Mouse (Mus musculus): Measurements from ENCODE around the gene Tbc1d17. TPM values are rescaled to one million over a fixed set of nuclear protein-coding genes. Genes with fewer than 3 reads are reported as not detected.

The Tbc1d17 gene
- polyA plus RNA-seq, 1 experiment = 44.5 TPM

GRCm38 (mm10) chr7:44812651-44813325 lies 36.1 kb downstream of the Tbc1d17 start:
- Histone ChIP-seq H3K9me3 (no peaks in the 10 kb centered on the region), H3K36me3 (replicated peaks; ENCODE audit: low read length) (peaks cover 45% of the 10 kb centered on the region), H3K4me3 (replicated peaks) (peak overlapping the region; percentile 50), H3K4me1 (peaks cover 54% of the 10 kb centered on the region), H3K27me3 (replicated peaks) (no peaks in the 10 kb centered on the region)
- TF ChIP-seq GATA1 (IDR thresholded peaks at IDR 0.05; ENCODE audit: borderline replicate concordance, low read length) = no peak
- TF ChIP-seq FLI1 (IDR thresholded peaks at IDR 0.05; ENCODE audit: low read length) = no peak

GRCm38 (mm10) chr7:44810819-44811557 lies 37.9 kb downstream of the Tbc1d17 start:
- Histone ChIP-seq H3K4me3 (replicated peaks) (no peak overlapping the region), H3K4me1 (peaks cover 55% of the 10 kb centered on the region), H3K27me3 (replicated peaks) (peaks cover 4% of the 10 kb centered on the region), H3K36me3 (replicated peaks; ENCODE audit: low read length) (peaks cover 45% of the 10 kb centered on the region), H3K9me3 (no peaks in the 10 kb centered on the region)
- TF ChIP-seq FLI1 (IDR thresholded peaks at IDR 0.05; ENCODE audit: low read length) = no peak
- TF ChIP-seq GATA1 (IDR thresholded peaks at IDR 0.05; ENCODE audit: borderline replicate concordance, low read length) = no peak

- no peak for TF ChIP-seq GATA1 (IDR thresholded peaks at IDR 0.05; ENCODE audit: borderline replicate concordance, low read length)
- TF ChIP-seq FLI1 (IDR thresholded peaks at IDR 0.05; ENCODE audit: low read length) = no peak
- Histone ChIP-seq H3K36me3 (replicated peaks; ENCODE audit: low read length) (peaks cover 45% of the 10 kb centered on the region), H3K4me1 (peaks cover 52% of the 10 kb centered on the region), H3K27me3 (replicated peaks) (peaks cover 10% of the 10 kb centered on the region), H3K4me3 (replicated peaks) (no peak overlapping the region), H3K9me3 (no peaks in the 10 kb centered on the region)
Observed at GRCm38 (mm10) chr7:44810365-44810764, 38.5 kb downstream of the Tbc1d17 start.

- Histone ChIP-seq H3K4me3 (replicated peaks) (no peak overlapping the region), H3K36me3 (replicated peaks; ENCODE audit: low read length) (peaks cover 38% of the 10 kb centered on the region), H3K27me3 (replicated peaks) (peaks cover 17% of the 10 kb centered on the region), H3K9me3 (no peaks in the 10 kb centered on the region), H3K4me1 (peaks cover 43% of the 10 kb centered on the region)
- TF ChIP-seq FLI1 (IDR thresholded peaks at IDR 0.05; ENCODE audit: low read length) = no peak
- no peak for TF ChIP-seq GATA1 (IDR thresholded peaks at IDR 0.05; ENCODE audit: borderline replicate concordance, low read length)
Observed at GRCm38 (mm10) chr7:44809466-44809865, 39.4 kb downstream of the Tbc1d17 start.

- Histone ChIP-seq H3K4me3 (replicated peaks) (no peak overlapping the region), H3K27me3 (replicated peaks) (peaks cover 21% of the 10 kb centered on the region), H3K36me3 (replicated peaks; ENCODE audit: low read length) (peaks cover 33% of the 10 kb centered on the region), H3K4me1 (peaks cover 38% of the 10 kb centered on the region), H3K9me3 (no peaks in the 10 kb centered on the region)
- TF ChIP-seq FLI1 (IDR thresholded peaks at IDR 0.05; ENCODE audit: low read length) = no peak
- TF ChIP-seq GATA1 (IDR thresholded peaks at IDR 0.05; ENCODE audit: borderline replicate concordance, low read length) = no peak
Observed at GRCm38 (mm10) chr7:44808927-44809326, 40.0 kb downstream of the Tbc1d17 start.

GRCm38 (mm10) chr7:44792781-44793180 lies 56.1 kb downstream of the Tbc1d17 start:
- Histone ChIP-seq H3K4me1 (peaks cover 55% of the 10 kb centered on the region), H3K36me3 (replicated peaks; ENCODE audit: low read length) (no peaks in the 10 kb centered on the region), H3K4me3 (replicated peaks) (peak overlapping the region; percentile 75), H3K27me3 (replicated peaks) (peaks cover 15% of the 10 kb centered on the region), H3K9me3 (peaks cover 32% of the 10 kb centered on the region)
- TF ChIP-seq FLI1 (IDR thresholded peaks at IDR 0.05; ENCODE audit: low read length) (no peak), GATA1 (IDR thresholded peaks at IDR 0.05; ENCODE audit: borderline replicate concordance, low read length) (no peak)

GRCm38 (mm10) chr7:44790066-44790465 lies 58.8 kb downstream of the Tbc1d17 start:
- TF ChIP-seq GATA1 (IDR thresholded peaks at IDR 0.05; ENCODE audit: borderline replicate concordance, low read length) = no peak
- TF ChIP-seq FLI1 (IDR thresholded peaks at IDR 0.05; ENCODE audit: low read length) = no peak
- Histone ChIP-seq H3K9me3 (peaks cover 20% of the 10 kb centered on the region), H3K4me1 (peaks cover 62% of the 10 kb centered on the region), H3K36me3 (replicated peaks; ENCODE audit: low read length) (no peaks in the 10 kb centered on the region), H3K4me3 (replicated peaks) (no peak overlapping the region), H3K27me3 (replicated peaks) (peaks cover 27% of the 10 kb centered on the region)

GRCm38 (mm10) chr7:44789531-44789930 lies 59.3 kb downstream of the Tbc1d17 start:
- Histone ChIP-seq H3K4me3 (replicated peaks) (peak overlapping the region; percentile 64), H3K27me3 (replicated peaks) (peaks cover 27% of the 10 kb centered on the region), H3K4me1 (peaks cover 62% of the 10 kb centered on the region), H3K36me3 (replicated peaks; ENCODE audit: low read length) (no peaks in the 10 kb centered on the region), H3K9me3 (peaks cover 15% of the 10 kb centered on the region)
- TF ChIP-seq GATA1 (IDR thresholded peaks at IDR 0.05; ENCODE audit: borderline replicate concordance, low read length) = no peak
- TF ChIP-seq FLI1 (IDR thresholded peaks at IDR 0.05; ENCODE audit: low read length) = no peak

Other genes starting within 250 kb of the Tbc1d17 start
- 0.02 TPM in 1 of 2 replicates, not detected in the other for gene Myh14, start 178.2 kb downstream of the Tbc1d17 start, polyA plus RNA-seq (2012; ENCODE audit: insufficient read depth, low replicate concordance)
- not detected in 2 replicates for gene Izumo2, start 140.3 kb downstream of the Tbc1d17 start, polyA plus RNA-seq (2012; ENCODE audit: insufficient read depth, low replicate concordance)
- 63.8 and 68.6 TPM in 2 replicates for gene Vrk3, start 100.7 kb downstream of the Tbc1d17 start, polyA plus RNA-seq (2012; ENCODE audit: insufficient read depth, low replicate concordance)
- gene Zfp473, start 98.0 kb downstream of the Tbc1d17 start, polyA plus RNA-seq (2012; ENCODE audit: insufficient read depth, low replicate concordance) = 0.12 TPM in 1 of 2 replicates, not detected in the other
- gene Nup62, start 33.0 kb downstream of the Tbc1d17 start, polyA plus RNA-seq (2012; ENCODE audit: insufficient read depth, low replicate concordance) = 59.4 and 135 TPM in 2 replicates
- gene Il4i1, start 32.7 kb downstream of the Tbc1d17 start, polyA plus RNA-seq (2012; ENCODE audit: insufficient read depth, low replicate concordance) = 3.0 and 3.6 TPM in 2 replicates
- 279 and 321 TPM in 2 replicates for gene Atf5, start 32.4 kb downstream of the Tbc1d17 start, polyA plus RNA-seq (2012; ENCODE audit: insufficient read depth, low replicate concordance)
- gene Akt1s1, start 88 bp downstream of the Tbc1d17 start, polyA plus RNA-seq (2012; ENCODE audit: insufficient read depth, low replicate concordance) = 372 and 2,506 TPM in 2 replicates
- 30.0 and 36.4 TPM in 2 replicates for gene Pnkp, start 8.1 kb upstream of the Tbc1d17 start, polyA plus RNA-seq (2012; ENCODE audit: insufficient read depth, low replicate concordance)
- 191 and 368 TPM in 2 replicates for gene Ptov1, start 20.7 kb upstream of the Tbc1d17 start, polyA plus RNA-seq (2012; ENCODE audit: insufficient read depth, low replicate concordance)
- gene Med25, start 43.6 kb upstream of the Tbc1d17 start, polyA plus RNA-seq (2012; ENCODE audit: insufficient read depth, low replicate concordance) = 249 and 952 TPM in 2 replicates
- gene Fuz, start 47.0 kb upstream of the Tbc1d17 start, polyA plus RNA-seq (2012; ENCODE audit: insufficient read depth, low replicate concordance) = 69.9 and 126 TPM in 2 replicates
- 137 and 235 TPM in 2 replicates for gene Ap2a1, start 80.4 kb upstream of the Tbc1d17 start, polyA plus RNA-seq (2012; ENCODE audit: insufficient read depth, low replicate concordance)
- 0.62 TPM in 1 of 2 replicates, not detected in the other for gene Tsks, start 94.1 kb upstream of the Tbc1d17 start, polyA plus RNA-seq (2012; ENCODE audit: insufficient read depth, low replicate concordance)
- gene Cpt1c, start 125.8 kb upstream of the Tbc1d17 start, polyA plus RNA-seq (2012; ENCODE audit: insufficient read depth, low replicate concordance) = 0.82 TPM in 1 of 2 replicates, not detected in the other
- gene Prmt1, start 137.5 kb upstream of the Tbc1d17 start, polyA plus RNA-seq (2012; ENCODE audit: insufficient read depth, low replicate concordance) = 7.0 and 74.9 TPM in 2 replicates
- gene Irf3, start 148.6 kb upstream of the Tbc1d17 start, polyA plus RNA-seq (2012; ENCODE audit: insufficient read depth, low replicate concordance) = 44.2 and 87.0 TPM in 2 replicates
- gene Bcl2l12, start 149.6 kb upstream of the Tbc1d17 start, polyA plus RNA-seq (2012; ENCODE audit: insufficient read depth, low replicate concordance) = 44.7 and 73.7 TPM in 2 replicates
- gene Scaf1, start 167.3 kb upstream of the Tbc1d17 start, polyA plus RNA-seq (2012; ENCODE audit: insufficient read depth, low replicate concordance) = 219 and 387 TPM in 2 replicates
- 26.5 and 83.1 TPM in 2 replicates for gene Rras, start 168.9 kb upstream of the Tbc1d17 start, polyA plus RNA-seq (2012; ENCODE audit: insufficient read depth, low replicate concordance)
- gene Prr12, start 203.8 kb upstream of the Tbc1d17 start, polyA plus RNA-seq (2012; ENCODE audit: insufficient read depth, low replicate concordance) = 63.6 and 73.6 TPM in 2 replicates
- 150 and 186 TPM in 2 replicates for gene Nosip, start 213.3 kb upstream of the Tbc1d17 start, polyA plus RNA-seq (2012; ENCODE audit: insufficient read depth, low replicate concordance)
- gene Prrg2, start 213.6 kb upstream of the Tbc1d17 start, polyA plus RNA-seq (2012; ENCODE audit: insufficient read depth, low replicate concordance) = 91.5 and 106 TPM in 2 replicates
- 1.7 TPM in 1 of 2 replicates, not detected in the other for gene Rcn3, start 243.1 kb upstream of the Tbc1d17 start, polyA plus RNA-seq (2012; ENCODE audit: insufficient read depth, low replicate concordance)

All from megakaryocyte, embryonic 14.5 days (primary cell).